Mouse (Mus musculus): ENCODE measurements around the gene Art2b. TPM values are rescaled to one million over a fixed set of nuclear protein-coding genes. Genes with fewer than 3 reads are reported as not detected.
A peak's percentile ranks its signal among the peaks of the same experiment; 100 is the strongest.
"Not testable (repeated sequence)": the region's sequence is repeated elsewhere in the genome, so short reads cannot be mapped to it uniquely, and the experiment has no call there.

Art2b gene
- total RNA-seq (2015) (not detected in 2 replicates), total RNA-seq (2017) (0.08 and 0.20 TPM in 2 replicates)

GRCm38 (mm10) chr7:101585408-101585807 lies at the start of gene Art2b:
Gene Art2b (minus strand): TSS chr7:101585600.
- ATAC-seq (replicated peaks; ENCODE audit: poor library complexity): no peak

DNA sequence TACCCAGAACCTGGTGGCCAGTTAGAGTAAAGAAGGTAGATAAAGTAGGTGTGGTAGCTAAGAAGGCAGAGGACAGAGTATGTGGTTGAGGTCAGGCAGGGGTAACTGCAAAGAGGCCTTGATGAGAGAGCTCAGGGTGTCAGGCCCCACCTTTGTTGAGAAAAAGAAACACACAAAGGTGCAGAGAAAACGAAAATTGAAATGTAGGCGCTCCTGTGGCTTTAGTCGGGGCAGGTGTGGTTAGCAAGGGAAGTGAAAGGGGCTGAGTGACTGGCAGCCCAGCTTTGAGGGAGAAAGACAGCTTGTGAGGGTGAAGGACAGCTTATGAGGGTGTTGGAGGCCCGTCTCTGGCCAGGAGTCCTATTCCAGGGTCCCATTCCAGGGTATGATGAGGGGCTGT lies 49.1 kb upstream of the Art2b start:
- ATAC-seq (replicated peaks; ENCODE audit: poor library complexity): no peak

DNA sequence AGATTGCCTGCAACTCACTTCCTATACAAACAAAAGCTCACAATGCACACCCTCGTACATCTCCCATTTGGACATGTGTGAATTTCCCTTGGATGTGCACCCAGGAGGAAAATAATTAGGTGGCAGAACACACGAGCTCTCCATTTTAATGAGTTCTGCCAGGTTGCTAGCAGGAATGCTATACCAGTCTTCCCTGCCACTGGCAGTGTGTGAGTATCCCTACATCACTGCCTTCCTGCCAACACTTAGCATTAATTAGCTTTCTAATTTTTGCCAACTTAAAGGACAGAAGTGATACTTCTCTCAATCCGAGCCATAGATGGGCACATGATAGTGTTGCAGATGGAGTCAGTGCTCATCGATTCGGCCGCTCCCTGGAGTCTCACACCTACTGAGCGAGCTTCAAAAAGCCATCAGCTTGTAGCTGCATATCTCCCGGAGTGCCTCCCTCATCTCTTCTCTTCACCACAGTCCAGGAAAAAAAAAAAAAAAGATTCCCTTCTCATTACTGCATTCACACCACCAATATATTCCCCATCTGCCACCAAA lies 48.3 kb upstream of the Art2b start:
- ATAC-seq (replicated peaks; ENCODE audit: poor library complexity): no peak

- no peak for ATAC-seq (replicated peaks; ENCODE audit: poor library complexity)
These were observed 43.1 kb upstream of the Art2b start for GRCm38 (mm10) chr7:101628481-101628880.

DNA sequence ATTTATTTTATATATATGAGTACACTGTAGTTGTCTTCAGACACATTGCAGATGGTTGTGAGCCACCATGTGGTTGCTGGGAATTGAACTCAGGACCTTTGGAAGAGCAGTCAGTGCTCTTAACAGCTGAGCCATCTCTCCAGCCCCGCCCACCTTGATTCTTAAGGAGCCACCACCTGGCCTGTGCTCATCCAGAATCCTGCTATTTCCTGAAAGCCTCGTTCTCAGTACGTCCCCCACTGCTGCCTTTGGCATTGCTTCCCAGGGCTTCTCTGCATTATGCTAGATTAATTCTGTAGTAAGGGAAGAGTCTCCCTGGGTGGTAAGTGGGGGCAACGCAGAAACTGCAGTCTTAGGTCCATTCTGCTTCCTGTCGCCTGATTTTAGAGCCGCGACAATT lies 41.8 kb upstream of the Art2b start:
- ATAC-seq (replicated peaks; ENCODE audit: poor library complexity): not testable (repeated sequence)

DNA sequence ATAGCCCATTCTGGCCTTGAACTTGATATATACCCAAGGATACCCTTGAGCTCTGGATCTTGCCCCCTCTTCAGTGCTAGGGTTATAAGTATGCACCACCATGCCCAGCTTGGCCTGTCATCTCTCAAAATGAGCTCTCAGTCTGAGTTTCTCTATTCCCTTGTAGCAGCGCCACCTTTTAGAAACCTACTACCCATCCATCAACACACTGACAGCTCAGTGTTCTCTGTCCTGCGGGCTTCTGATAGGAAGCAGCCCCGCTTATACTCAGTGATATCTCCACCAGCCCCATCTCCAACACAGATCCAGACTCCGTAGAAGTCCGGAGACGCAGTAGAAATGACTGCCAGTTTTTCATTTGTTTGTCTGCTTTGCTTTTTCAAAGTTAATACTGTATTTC lies 38.9 kb upstream of the Art2b start:
- ATAC-seq (replicated peaks; ENCODE audit: poor library complexity): peak; percentile 52; the same call in 1 of the 2 replicates

- peak; percentile 46; the same call in 1 of the 2 replicates for ATAC-seq (replicated peaks; ENCODE audit: poor library complexity)
These were observed 36.5 kb upstream of the Art2b start for GRCm38 (mm10) chr7:101621861-101622260.

DNA sequence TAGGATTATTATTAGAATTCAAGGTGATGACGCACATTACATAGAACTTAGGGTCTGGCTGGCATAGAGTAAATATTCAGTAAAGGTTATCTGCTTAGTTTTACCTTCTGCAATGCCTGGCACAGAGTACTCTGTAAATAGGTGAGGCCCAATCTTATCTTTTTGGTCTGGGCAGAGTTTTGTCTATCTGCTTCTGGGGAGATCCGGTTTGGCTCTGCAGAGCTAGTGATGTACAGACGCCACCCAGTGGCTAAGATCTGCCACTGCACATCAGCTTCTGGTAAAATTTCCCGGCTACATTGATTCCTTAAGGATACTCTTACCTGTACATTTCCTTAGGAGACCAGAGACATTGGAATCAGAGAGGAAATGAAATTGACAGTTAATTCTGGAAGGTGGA lies 35.0 kb upstream of the Art2b start:
- ATAC-seq (replicated peaks; ENCODE audit: poor library complexity): peak; percentile 60

- no peak for ATAC-seq (replicated peaks; ENCODE audit: poor library complexity)
These were observed 32.9 kb upstream of the Art2b start for GRCm38 (mm10) chr7:101618273-101618672.

GRCm38 (mm10) chr7:101617438-101618165 lies 32.2 kb upstream of the Art2b start:
- no peak for ATAC-seq (replicated peaks; ENCODE audit: poor library complexity)

- no peak for ATAC-seq (replicated peaks; ENCODE audit: poor library complexity)
These were observed 30.9 kb upstream of the Art2b start for GRCm38 (mm10) chr7:101616136-101616835.

DNA sequence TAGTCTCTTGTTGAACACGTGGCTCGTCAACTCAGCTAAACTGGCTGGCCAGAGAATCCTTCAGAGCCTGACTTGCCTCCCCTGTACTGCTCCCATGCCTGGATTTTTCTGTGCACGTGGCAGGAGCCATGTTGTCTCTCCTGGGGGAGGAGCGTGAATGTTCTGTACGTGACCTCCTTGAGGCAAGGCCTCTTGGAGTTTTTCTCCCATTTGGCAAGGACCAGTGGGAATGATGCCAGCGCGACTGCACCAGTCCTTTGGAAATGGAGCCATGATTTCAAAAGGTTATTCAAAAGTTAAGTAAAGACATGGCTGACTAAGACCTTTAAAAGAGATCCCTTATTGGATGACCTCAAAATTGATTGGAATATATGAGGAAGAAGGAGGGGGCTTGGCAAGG lies 30.0 kb upstream of the Art2b start:
- no peak for ATAC-seq (replicated peaks; ENCODE audit: poor library complexity)

DNA sequence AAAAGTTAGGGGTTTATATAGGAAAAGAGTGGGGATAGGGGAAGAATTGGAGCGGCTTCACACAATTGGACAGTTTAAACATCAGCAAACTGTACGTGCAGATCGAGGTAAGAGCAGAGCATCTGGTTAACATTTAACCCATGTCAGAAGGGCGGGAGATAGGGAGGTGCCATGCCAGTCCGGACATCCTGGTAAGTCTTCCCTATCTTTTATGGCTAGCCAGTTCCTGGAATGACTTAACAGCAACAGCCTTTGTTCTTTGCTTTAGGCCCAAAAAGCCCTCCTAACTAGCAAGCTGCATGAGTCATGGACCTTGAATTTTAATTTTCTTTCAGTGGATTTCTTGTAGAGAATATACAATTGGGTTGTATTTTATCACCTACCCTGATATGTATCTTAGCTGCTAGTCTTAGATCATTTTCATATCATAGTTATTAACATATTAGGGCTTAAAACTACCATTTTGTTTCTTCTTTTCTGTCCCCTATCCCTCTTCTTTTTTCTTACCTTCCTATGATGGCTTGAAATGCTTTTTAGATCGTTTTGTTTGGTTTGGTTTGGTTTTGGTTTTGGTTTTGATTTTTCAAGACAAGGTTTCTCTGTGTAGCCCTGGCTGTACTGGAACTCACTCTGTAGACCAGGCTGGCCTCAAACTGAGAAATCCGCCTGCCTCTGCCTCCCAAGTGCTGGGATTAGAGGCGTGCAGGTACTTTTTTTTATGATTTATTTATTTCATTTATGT lies 27.6 kb upstream of the Art2b start:
- not testable (repeated sequence) for ATAC-seq (replicated peaks; ENCODE audit: poor library complexity)

DNA sequence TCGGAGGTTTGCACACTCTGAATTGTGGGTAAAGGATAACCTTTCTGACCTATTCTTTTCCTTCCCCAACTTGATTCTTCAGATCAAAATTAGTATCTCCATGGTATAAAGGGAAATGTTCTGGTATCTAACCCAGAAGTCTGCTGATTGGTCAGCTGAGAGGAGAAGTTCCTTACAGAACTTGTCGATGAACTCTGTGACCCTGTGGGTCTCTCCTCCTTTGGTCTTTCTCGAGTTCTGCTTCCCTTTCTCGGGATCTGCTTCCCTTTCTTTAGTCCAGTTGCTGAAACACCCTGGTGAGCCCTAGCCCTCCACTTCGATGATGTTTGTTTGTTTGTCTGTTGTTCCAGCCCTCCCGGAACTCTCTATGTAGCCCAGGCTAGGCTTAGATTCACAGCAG lies 22.4 kb upstream of the Art2b start:
- peak; percentile 39; the same call in 1 of the 2 replicates for ATAC-seq (replicated peaks; ENCODE audit: poor library complexity)

GRCm38 (mm10) chr7:101600406-101600805 lies 15.0 kb upstream of the Art2b start:
- no peak for ATAC-seq (replicated peaks; ENCODE audit: poor library complexity)

- ATAC-seq (replicated peaks; ENCODE audit: poor library complexity): no peak
These were observed 13.1 kb upstream of the Art2b start for GRCm38 (mm10) chr7:101598482-101598881.

DNA sequence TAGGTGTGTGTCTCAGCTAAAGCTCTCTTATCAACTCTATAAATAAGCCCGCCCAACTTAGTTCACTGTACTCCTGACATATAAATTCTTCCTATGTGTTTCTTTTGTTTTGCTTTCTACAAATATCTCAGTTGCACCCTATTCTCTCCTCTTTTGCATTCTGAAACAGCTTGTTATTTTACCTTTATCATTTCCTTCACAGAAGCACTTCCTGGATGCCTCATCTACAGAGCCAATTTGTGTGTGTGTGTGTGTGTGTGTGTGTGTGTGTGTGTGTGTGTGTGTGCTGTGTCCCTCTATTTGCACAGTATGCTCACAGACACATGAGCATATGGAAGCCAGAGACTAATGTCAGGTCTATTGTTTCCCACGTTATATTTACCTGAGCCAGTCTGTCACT lies 9.6 kb upstream of the Art2b start:
- no peak for ATAC-seq (replicated peaks; ENCODE audit: poor library complexity)

DNA sequence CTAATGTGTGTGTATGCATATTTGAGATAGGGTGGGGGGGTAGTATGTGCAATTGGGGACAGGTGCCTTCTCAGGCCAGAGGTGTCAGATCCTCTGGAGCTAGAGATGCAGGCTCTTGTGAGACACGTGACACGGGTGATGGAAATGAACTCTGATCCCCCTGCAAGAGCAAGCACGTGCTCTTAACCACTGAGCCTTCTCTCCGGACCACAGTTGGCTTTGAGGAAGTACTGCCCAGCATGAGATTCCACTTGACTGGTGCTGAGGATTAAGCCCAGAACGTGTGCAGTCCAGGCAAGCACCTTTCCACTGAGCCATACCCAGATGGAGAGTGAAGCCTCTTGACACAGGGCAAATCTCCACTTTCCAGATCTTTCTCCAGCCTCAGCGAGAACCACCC lies 1.1 kb downstream of the Art2b start:
- ATAC-seq (replicated peaks; ENCODE audit: poor library complexity): peak; percentile 52

GRCm38 (mm10) chr7:101582012-101582411 lies 3.4 kb downstream of the Art2b start:
- ATAC-seq (replicated peaks; ENCODE audit: poor library complexity): no peak

DNA sequence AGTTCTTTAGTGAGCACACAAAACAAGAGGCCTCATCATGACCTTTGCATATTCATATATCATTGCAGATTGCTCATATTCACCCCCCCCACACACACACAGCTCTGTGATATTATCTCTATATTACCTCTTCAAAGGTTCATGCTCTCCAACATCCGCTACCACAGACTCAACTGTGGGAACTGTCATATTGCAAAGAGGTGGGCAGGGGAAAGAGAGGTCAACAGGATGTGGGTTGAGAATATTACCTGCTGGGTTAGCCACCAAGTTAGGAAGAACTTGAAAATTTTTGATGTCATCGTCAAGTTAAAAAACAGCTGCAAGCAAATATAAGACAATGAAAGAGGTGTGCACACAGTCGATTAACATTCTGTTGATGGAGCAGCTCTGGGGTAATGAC lies 4.5 kb downstream of the Art2b start:
- not testable (repeated sequence) for ATAC-seq (replicated peaks; ENCODE audit: poor library complexity)

DNA sequence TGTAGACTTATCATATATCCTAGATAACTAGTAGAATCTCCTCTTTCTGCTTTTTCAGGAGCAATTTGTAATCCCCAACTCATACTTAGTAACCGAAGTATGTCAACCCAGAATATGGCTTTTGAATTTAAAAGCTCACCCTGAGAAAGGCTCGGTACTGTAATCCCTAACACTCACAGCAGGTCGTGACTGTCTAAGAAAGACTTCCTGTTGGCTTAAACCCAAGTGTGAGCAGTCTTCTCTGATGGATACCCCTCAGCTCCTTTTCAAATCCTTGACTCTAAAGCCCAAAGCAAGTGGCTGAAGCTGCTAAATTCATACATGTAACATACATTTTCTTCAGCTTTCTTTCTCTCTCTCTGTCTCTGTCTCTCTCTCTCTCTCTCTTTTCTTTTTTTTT lies 11.0 kb downstream of the Art2b start:
- no peak for ATAC-seq (replicated peaks; ENCODE audit: poor library complexity)

All from megakaryocyte progenitor cell, adult 5-6 weeks (primary cell).